Mouse (Mus musculus) megakaryocyte, embryonic 14.5 days (primary cell): Measurements from ENCODE around the gene Aox3.

Experiments
- FLI1 ChIP-seq: IDR thresholded peaks from 2 replicates; pipeline ENCODE4 v1.6.1; 2012; ENCODE audit warnings: low read length, inconsistent platforms, mixed read lengths
- GATA1 ChIP-seq: IDR thresholded peaks from 3 replicates; pipeline ENCODE4 v1.6.1; 2012; ENCODE audit warnings: mixed read lengths, low read length, inconsistent platforms, borderline replicate concordance

DNA sequence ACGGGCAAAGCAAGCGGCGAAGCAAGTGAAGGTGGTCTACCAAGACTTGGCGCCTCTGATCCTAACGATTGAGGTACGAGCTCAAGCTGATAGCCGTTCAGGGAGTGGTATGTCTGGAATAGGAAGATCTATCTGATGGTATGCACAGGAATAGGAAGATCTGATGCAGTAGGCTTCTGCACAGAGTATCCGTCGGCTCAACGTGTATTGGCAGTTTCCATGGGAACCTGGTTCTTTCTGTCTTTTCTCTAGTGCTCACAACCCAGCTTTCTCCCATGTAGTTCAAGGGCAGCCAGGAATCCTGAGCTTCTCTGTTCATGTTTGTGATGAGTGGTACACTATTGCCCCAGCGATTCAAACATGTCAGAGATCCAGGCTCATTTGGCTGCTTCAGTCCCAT lies 42.8 kb upstream of the Aox3 start:
- TF ChIP-seq GATA1 (no peak), FLI1 (no peak)
